Mouse (Mus musculus): ENCODE data around the gene Gm11562.

GRCm38 (mm10) chr11:99657051-99657450 lies 36.8 kb upstream of the Gm11562 start:
- TF ChIP-seq POLR2A (IDR thresholded peaks at IDR 0.05; ENCODE audit: low read depth, low read length) (no peak), CTCF (IDR thresholded peaks at IDR 0.05; ENCODE audit: extremely low read depth, insufficient read depth, insufficient read length, insufficient replicate concordance) (no peak)

Measured in spleen, adult 2 months (tissue).